Mouse (Mus musculus) splenic B cell, adult 2 months (primary cell): Measurements from ENCODE around the gene Hmgb1.

Source experiments
- DNase-seq: peaks from one replicate; pipeline ENCODE4 v3.0.0-alpha.2; 2011; ENCODE audit warnings: low read depth, low spot score
- H3K27me3 ChIP-seq: 2 replicates; pipeline ENCODE4 v1.6.1; 2012; ENCODE audit warnings: mild to moderate bottlenecking, low read length, moderate library complexity, mixed read lengths; ENCODE audit not compliant: control insufficient read depth, poor library complexity, insufficient read depth, severe bottlenecking
- H3K36me3 ChIP-seq: 2 replicates; pipeline ENCODE4 v1.6.1; 2012; ENCODE audit warnings: mild to moderate bottlenecking, low read length, moderate library complexity, mixed read lengths; ENCODE audit not compliant: control insufficient read depth, poor library complexity, insufficient read depth, severe bottlenecking

The Hmgb1 gene

GRCm38 (mm10) chr5:149009111-149009510, 175.2 kb downstream of the Hmgb1 start:
- no peak for DNase-seq
- Histone ChIP-seq H3K27me3 (no peaks in the 10 kb centered on the region), H3K36me3 (no peaks in the 10 kb centered on the region; the same call in 1 of the 2 replicates)

GRCm38 (mm10) chr5:149007295-149007646, 177.0 kb downstream of the Hmgb1 start:
- H3K27me3 ChIP-seq = no peaks in the 10 kb centered on the region
- no peak for DNase-seq

GRCm38 (mm10) chr5:149006362-149007294, 177.7 kb downstream of the Hmgb1 start:
- Histone ChIP-seq H3K36me3 (no peaks in the 10 kb centered on the region; the same call in 1 of the 2 replicates), H3K27me3 (no peaks in the 10 kb centered on the region)
- peak; percentile 95 for DNase-seq

More at GRCm38 (mm10) chr5:149007295-149007646, 177.0 kb downstream of the Hmgb1 start:
- no peaks in the 10 kb centered on the region; the same call in 1 of the 2 replicates for H3K36me3 ChIP-seq

GRCm38 (mm10) chr5:149005701-149006361, 178.5 kb downstream of the Hmgb1 start:
- Histone ChIP-seq H3K36me3 (no peaks in the 10 kb centered on the region), H3K27me3 (no peaks in the 10 kb centered on the region)
- peak; percentile 65 for DNase-seq

- Histone ChIP-seq H3K36me3 (no peaks in the 10 kb centered on the region), H3K27me3 (no peaks in the 10 kb centered on the region)
- DNase-seq = peak; percentile 62
Observed at GRCm38 (mm10) chr5:149005083-149005482, 179.2 kb downstream of the Hmgb1 start.

GRCm38 (mm10) chr5:149003137-149003536, 181.2 kb downstream of the Hmgb1 start:
- no peaks in the 10 kb centered on the region for H3K36me3 ChIP-seq
- DNase-seq = no peak
- no peaks in the 10 kb centered on the region for H3K27me3 ChIP-seq

- DNase-seq = no peak
- no peaks in the 10 kb centered on the region for H3K27me3 ChIP-seq
- H3K36me3 ChIP-seq = no peaks in the 10 kb centered on the region
Observed at GRCm38 (mm10) chr5:149002803-149003115, 181.5 kb downstream of the Hmgb1 start.

- no peaks in the 10 kb centered on the region for H3K27me3 ChIP-seq
Observed at GRCm38 (mm10) chr5:149002034-149002802, 182.1 kb downstream of the Hmgb1 start.

GRCm38 (mm10) chr5:148999802-149000201, 184.5 kb downstream of the Hmgb1 start:
- DNase-seq = no peak
- no peaks in the 10 kb centered on the region for H3K36me3 ChIP-seq

More at GRCm38 (mm10) chr5:149002034-149002802, 182.1 kb downstream of the Hmgb1 start:
- H3K36me3 ChIP-seq = no peaks in the 10 kb centered on the region
- DNase-seq = no peak

GRCm38 (mm10) chr5:148998512-148998911, 185.8 kb downstream of the Hmgb1 start:
- Histone ChIP-seq H3K36me3 (no peaks in the 10 kb centered on the region), H3K27me3 (no peaks in the 10 kb centered on the region)
- DNase-seq = no peak

More at GRCm38 (mm10) chr5:148999802-149000201, 184.5 kb downstream of the Hmgb1 start:
- H3K27me3 ChIP-seq = no peaks in the 10 kb centered on the region

GRCm38 (mm10) chr5:148996709-148997037, 187.6 kb downstream of the Hmgb1 start:
- Histone ChIP-seq H3K36me3 (no peaks in the 10 kb centered on the region), H3K27me3 (no peaks in the 10 kb centered on the region)
- DNase-seq = no peak
